Mouse (Mus musculus) hindbrain, embryonic 12.5 days (tissue): ENCODE results near the gene Ager. TPM values are rescaled to one million over a fixed set of nuclear protein-coding genes. Genes with fewer than 3 reads are reported as not detected.

Experiments
- ATAC-seq: fragments of 200-750 bp; cut with Nextera tagmentation; 2 replicates; pipeline ENCODE4 v1.8.0; 2017; ENCODE audit warnings: moderate TSS enrichment; ENCODE audit not compliant: low FRiP score
- H3K27ac ChIP-seq: fragments of 300-500 bp; sonication (generic); 2 replicates; pipeline ENCODE4 v1.5.1; 2016; ENCODE audit warnings: mild to moderate bottlenecking
- H3K27me3 ChIP-seq: fragments of 300-500 bp; sonication (generic); 2 replicates; pipeline ENCODE4 v1.6.1; 2016; ENCODE audit warnings: mild to moderate bottlenecking
- H3K36me3 ChIP-seq: fragments of 300-500 bp; sonication (generic); 2 replicates; pipeline ENCODE4 v1.6.1; 2016; ENCODE audit warnings: mild to moderate bottlenecking
- H3K4me1 ChIP-seq: fragments of 300-500 bp; sonication (generic); 2 replicates; pipeline ENCODE4 v1.6.1; 2016
- H3K4me2 ChIP-seq: fragments of 300-500 bp; sonication (generic); replicated peaks from 2 replicates; pipeline ENCODE4 v1.6.1; 2016; ENCODE audit warnings: mild to moderate bottlenecking
- H3K4me3 ChIP-seq: fragments of 300-500 bp; sonication (generic); 2 replicates; pipeline ENCODE4 v1.5.1; 2016; ENCODE audit warnings: mild to moderate bottlenecking
- H3K9ac ChIP-seq: fragments of 300-500 bp; sonication (generic); 2 replicates; pipeline ENCODE4 v1.6.1; 2016; ENCODE audit warnings: mild to moderate bottlenecking, moderate library complexity
- H3K9me3 ChIP-seq: fragments of 300-500 bp; sonication (generic); replicated peaks from 2 replicates; pipeline ENCODE4 v1.6.1; 2016; ENCODE audit warnings: mild to moderate bottlenecking
- WGBS: fragments of 180-500 bp; shearing (Covaris S2); methylation state at CpG from one replicate; pipeline ENCODE4 v1.1.7; 2016; 5-methylcytosine and 5-hydroxymethylcytosine counted together
- polyA plus RNA-seq: library from polyadenylated mRNA; unstranded; fragments of >200 nt; fragmentation: Nextera tagmentation; extraction: Ambion mirVana; gene quantifications from 2 replicates; pipeline ENCODE4 v1.2.1, GENCODE M21; 2016

Ager gene
- polyA plus RNA-seq, 1 experiment from 2014 or later, result 2.9 TPM

DNA sequence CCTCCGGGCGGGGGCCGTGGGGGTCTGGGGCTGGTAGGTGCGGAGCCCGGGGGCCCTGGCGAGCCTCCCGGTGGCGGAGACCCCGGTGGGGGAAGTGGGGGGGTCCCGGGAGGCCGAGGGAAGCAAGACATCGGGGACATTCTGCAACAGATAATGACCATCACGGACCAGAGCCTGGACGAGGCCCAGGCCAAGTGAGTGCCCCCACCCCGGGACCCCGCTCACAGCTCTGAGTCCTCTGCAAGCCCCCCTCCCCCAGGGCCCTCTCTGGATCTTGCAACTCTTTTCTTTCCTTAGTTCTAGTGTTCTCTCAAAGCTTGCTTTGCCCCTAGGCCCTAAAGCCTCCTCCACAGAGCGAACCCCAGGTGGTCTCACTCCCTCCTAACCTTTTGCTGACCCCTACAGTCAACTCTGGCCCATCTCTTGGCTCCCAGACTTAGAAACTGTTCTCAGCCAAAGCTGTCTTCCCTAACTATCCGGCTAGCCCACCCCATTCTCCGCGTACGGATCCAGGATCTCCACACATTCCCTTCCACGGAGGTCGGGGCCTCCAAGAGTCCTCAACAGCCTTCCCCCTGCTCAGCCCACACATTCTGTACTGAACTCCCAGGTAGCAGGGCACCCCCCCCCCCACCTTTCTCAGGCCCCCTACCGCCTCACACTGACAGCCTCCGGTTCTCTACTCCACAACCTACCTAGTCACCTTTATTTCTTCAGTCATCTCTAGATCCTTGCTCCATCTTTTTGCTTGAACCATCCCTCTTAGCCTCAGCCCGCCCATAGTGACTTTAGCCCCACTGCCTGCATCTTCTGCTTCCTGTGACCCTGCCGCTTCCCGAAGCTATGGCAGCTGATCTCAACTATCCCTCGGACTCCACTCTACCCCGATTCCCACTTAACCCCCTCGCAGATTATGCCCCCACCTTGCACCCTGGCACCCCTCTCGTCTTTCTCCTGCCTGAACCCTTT, 4.8 kb upstream of the Ager start:
- Histone ChIP-seq H3K4me2 (peak overlapping the region; percentile 90), H3K36me3 (peaks cover 26% of the 10 kb centered on the region), H3K27me3 (no peaks in the 10 kb centered on the region), H3K4me3 (peak overlapping the region; percentile 79), H3K9ac (peak overlapping the region; percentile 98), H3K4me1 (peaks cover 67% of the 10 kb centered on the region), H3K9me3 (no peaks in the 10 kb centered on the region), H3K27ac (peak overlapping the region; percentile 99)
- peak; percentile 12; the same call in 1 of the 2 replicates for ATAC-seq
- WGBS, result 2% methylated on average over 30 of the region's 32 CpGs

DNA sequence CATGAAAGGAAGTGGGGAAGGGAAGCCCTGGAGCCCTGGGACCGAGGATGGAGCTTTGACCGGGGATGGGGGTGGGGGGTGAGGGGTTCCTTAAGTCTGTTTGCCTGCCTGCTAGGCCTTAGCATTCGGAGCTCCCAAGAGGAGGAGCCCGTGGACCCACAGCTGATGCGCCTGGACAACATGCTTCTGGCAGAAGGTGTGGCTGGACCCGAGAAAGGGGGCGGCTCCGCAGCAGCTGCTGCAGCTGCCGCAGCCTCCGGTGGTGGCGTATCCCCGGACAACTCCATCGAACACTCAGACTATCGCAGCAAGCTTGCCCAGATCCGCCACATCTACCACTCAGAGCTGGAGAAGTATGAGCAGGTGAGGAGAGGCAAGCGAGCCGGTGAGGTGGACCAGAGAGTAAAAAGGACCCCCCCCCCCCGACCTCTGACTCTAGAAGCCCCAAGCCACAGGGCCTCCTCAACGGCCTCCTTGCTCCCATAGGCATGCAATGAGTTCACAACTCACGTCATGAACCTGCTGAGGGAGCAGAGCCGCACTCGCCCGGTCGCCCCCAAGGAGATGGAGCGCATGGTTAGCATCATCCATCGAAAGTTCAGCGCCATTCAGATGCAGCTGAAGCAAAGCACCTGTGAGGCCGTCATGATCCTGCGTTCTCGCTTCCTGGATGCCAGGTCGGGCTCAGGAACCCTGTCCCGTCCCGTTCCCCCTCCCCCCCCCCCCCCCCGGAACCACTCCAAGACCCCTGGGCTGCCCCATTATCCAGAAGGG, 3.7 kb upstream of the Ager start:
- WGBS, result 47% methylated on average over 34 of the region's 34 CpGs
- Histone ChIP-seq H3K36me3 (peaks cover 26% of the 10 kb centered on the region), H3K9ac (peak overlapping the region; percentile 98), H3K4me2 (peak overlapping the region; percentile 90), H3K4me3 (peak overlapping the region; percentile 79), H3K27me3 (no peaks in the 10 kb centered on the region), H3K4me1 (peaks cover 65% of the 10 kb centered on the region), H3K27ac (peak overlapping the region; percentile 99), H3K9me3 (no peaks in the 10 kb centered on the region)
- ATAC-seq, result no peak

DNA sequence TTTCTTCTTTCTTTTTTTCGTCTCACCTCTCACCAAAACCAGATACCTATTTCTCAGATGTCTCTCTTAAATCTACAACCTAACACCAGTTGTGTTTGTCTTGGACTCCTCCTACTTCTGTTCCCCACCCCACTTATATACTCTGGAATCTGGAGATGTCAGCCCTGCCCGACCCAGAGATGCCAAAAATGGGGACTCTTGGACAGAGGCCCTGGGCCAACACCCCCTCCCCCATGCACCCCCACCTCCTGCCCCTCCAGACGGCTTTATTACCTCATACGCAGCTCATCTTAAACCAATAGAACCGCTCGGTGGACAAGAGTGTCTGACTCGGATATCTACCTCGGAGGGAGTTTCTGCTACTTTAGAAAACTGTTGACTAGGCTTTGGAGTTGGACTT, 1.6 kb upstream of the Ager start:
- H3K9me3 ChIP-seq, result no peaks in the 10 kb centered on the region
- H3K36me3 ChIP-seq, result peaks cover 38% of the 10 kb centered on the region
- H3K4me3 ChIP-seq, result no peak overlapping the region
- H3K9ac ChIP-seq, result no peak overlapping the region
- H3K4me1 ChIP-seq, result peaks cover 44% of the 10 kb centered on the region
- no peak overlapping the region for H3K27ac ChIP-seq
- no peak overlapping the region for H3K4me2 ChIP-seq
- H3K27me3 ChIP-seq, result no peaks in the 10 kb centered on the region
- no peak for ATAC-seq
- WGBS, result 81% methylated on average over 8 of the region's 8 CpGs

DNA sequence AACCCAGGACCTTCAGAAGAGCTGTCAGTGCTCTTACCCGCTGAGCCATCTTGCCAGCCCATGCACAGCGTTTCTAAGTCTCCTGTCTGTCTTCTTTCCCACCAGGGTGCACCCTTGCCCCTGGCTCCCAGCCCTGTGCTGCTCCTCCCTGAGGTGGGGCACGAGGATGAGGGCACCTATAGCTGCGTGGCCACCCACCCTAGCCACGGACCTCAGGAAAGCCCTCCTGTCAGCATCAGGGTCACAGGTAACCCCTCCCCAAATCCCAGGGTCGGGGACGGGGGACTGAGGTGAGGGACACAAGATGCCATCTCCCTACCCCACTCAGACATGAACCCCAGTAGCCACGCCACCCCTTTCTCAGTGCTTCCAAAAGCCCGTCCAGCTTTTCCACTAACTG, 2.2 kb downstream of the Ager start:
- 77% methylated on average over 9 of the region's 9 CpGs for WGBS
- H3K27me3 ChIP-seq, result no peaks in the 10 kb centered on the region
- H3K9me3 ChIP-seq, result no peaks in the 10 kb centered on the region
- no peak overlapping the region for H3K4me2 ChIP-seq
- H3K4me1 ChIP-seq, result peaks cover 34% of the 10 kb centered on the region
- ATAC-seq, result no peak
- H3K36me3 ChIP-seq, result peaks cover 34% of the 10 kb centered on the region
- no peak overlapping the region for H3K9ac ChIP-seq
- H3K27ac ChIP-seq, result no peak overlapping the region
- no peak overlapping the region for H3K4me3 ChIP-seq

DNA sequence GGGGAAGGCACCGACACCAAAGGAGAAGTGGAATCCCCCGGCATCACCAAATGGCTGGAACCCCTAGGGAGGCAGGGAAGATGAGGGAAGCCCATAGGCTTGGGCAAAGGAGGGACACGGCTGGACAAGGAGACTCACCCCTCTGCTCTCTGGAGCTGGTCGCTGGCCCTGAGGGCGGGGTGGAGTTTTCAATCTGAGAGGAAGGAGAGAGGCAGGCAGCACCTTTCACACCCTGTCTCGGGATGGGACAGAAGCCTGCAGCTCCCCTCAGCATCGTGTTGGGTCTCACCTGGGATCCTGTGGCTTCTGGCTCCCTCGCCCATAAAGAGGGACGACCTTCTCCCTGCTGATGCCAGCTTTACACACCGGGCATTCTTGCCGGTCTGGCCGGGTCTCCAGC, 4.1 kb downstream of the Ager start:
- ATAC-seq, result no peak
- Histone ChIP-seq H3K36me3 (peaks cover 18% of the 10 kb centered on the region), H3K9me3 (no peaks in the 10 kb centered on the region), H3K4me3 (peak overlapping the region; percentile 96; the same call in 1 of the 2 replicates), H3K9ac (no peak overlapping the region), H3K4me2 (peak overlapping the region; percentile 92), H3K4me1 (peaks cover 35% of the 10 kb centered on the region), H3K27ac (no peak overlapping the region), H3K27me3 (no peaks in the 10 kb centered on the region)
- WGBS, result 88% methylated on average over 12 of the region's 12 CpGs

DNA sequence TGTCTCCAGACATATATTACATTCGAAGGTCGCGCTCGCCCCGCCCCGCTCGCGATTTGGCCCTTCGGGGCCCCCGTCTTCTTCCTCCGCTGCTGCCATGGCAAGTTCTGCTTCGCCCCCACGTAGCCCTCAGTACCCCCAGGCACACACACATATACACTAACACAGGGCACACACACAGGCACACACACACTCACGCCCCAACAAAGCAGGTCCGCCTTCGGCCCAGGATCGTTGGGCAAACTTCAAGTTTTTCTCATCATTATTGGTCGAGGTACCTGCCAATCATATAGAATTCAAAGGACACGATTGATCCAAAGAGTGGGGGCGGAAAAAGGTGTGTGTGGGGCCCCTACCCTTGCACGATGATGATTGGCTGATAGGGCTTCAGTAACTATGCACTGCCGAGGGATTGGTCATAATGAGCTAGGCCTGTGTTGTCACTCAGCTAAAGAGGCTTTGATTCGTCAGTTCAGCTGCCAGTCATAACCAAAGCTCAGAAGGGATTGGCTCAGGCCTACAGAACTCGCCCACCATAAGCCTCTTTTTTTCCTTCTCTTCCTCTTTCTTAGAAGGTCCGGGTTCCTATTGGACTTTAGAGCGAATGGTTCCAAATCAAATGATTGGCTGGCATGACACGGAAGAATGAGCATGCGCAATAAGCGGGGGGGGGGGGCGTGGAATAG, 5.9 kb downstream of the Ager start, which contains the start of gene Rnf5:
Gene Rnf5 (minus strand): TSS at position 316 of the 686 bp plus-strand sequence.
- Histone ChIP-seq H3K4me2 (peak within 1 kb of the TSS; percentile 98), H3K36me3 (peaks cover 18% of the 10 kb centered on the region), H3K9ac (peak within 1 kb of the TSS; percentile 100), H3K9me3 (no peaks in the 10 kb centered on the region), H3K27ac (peak within 1 kb of the TSS; percentile 94), H3K27me3 (no peaks in the 10 kb centered on the region), H3K4me3 (peak within 1 kb of the TSS; percentile 96), H3K4me1 (peaks cover 42% of the 10 kb centered on the region)
- ATAC-seq, result peak; percentile 95
- WGBS, result under 1% methylated on average over 30 of the region's 30 CpGs

DNA sequence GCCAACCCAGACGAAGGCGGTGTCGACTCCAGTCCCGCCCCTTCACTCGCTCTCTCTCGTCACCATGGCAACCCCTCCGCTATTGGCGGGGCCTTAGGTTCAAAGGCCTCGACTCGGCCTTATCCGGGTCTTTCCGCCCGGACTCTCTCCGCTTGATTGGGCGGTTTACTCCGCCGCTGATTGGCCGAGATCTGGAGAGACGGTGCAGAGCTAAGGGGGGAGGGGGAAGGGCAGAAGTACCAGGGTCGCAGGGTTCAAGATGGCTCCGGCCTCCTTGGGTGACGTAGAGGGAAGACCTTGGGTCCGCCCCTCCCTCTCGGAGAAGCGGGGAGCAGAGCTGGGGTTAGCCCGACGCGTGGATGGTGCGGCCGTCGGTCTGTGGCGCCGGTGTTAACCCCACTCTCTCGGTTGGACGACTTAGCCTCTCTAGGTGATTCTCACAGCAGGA, 6.4 kb downstream of the Ager start, which contains the start of gene Agpat1:
Gene Agpat1 (plus strand): TSS at position 202 of the 448 bp plus-strand sequence.
- Histone ChIP-seq H3K27ac (peak within 1 kb of the TSS; percentile 94), H3K4me3 (peak within 1 kb of the TSS; percentile 96), H3K4me2 (peak within 1 kb of the TSS; percentile 98), H3K4me1 (peaks cover 47% of the 10 kb centered on the region), H3K27me3 (no peaks in the 10 kb centered on the region), H3K36me3 (peaks cover 18% of the 10 kb centered on the region), H3K9me3 (no peaks in the 10 kb centered on the region), H3K9ac (peak within 1 kb of the TSS; percentile 100)
- WGBS, result 0% methylated on average over 35 of the region's 35 CpGs
- peak; percentile 89 for ATAC-seq

DNA sequence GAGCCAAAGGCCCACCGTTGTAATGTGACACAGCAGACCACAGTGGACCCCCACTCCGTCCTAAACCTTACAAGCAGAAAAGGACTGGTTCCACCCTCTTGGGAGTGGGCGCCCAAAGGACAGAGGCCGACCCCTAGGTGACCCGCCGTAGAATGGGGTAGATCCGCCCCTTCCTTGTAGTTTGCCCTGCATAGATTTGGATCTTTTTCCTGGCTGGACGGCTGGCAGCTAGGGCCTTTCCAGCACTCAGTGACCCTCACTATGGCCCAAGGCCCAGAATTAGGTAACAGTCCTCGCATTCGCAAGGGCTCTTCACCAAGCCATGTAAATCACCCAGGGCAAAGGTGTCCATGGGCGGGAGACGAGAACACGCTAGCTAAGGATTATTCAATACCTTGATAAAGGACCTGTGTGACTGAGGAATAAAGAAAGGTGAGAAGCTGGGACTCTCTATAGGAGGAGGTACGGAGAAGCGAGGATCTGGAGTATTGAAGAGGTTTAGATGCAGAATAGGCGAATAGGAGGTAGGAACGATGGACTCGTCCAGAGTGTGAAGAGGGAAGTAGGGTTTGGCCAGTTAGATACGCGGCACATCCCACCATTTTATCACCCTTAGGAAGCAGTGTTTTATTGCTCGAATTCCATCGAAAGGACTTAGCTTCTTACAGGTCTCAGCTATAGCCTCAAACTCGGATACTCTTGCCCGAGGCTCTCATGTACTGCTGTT, 7.0 kb downstream of the Ager start:
- H3K27ac ChIP-seq, result peak overlapping the region; percentile 94
- peaks cover 18% of the 10 kb centered on the region for H3K36me3 ChIP-seq
- no peaks in the 10 kb centered on the region for H3K27me3 ChIP-seq
- peaks cover 47% of the 10 kb centered on the region for H3K4me1 ChIP-seq
- no peaks in the 10 kb centered on the region for H3K9me3 ChIP-seq
- WGBS, result 20% methylated on average over 24 of the region's 24 CpGs
- no peak for ATAC-seq
- peak overlapping the region; percentile 96 for H3K4me3 ChIP-seq
- H3K9ac ChIP-seq, result peak overlapping the region; percentile 100
- H3K4me2 ChIP-seq, result peak overlapping the region; percentile 98

DNA sequence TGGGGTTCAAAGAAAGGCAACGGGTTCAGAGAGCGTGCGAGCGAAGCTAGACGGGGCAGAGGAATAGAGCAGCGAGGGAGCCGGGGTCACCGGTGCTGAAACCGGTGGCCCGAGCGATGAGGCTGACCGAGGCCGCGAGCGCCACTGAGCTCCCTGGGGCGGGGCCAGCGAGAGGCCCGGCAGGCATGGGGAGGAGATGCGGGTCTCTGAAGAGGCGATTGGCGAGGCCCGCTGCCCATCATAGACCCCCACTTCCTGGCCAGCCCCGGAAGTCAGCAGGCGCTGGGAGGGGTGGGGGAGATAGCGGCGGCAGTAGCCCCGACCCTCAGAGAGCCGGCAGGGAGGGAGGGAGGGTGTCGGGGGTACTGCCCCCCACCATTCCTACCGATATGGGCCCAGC, 7.9 kb downstream of the Ager start:
- peak overlapping the region; percentile 94 for H3K27ac ChIP-seq
- ATAC-seq, result peak; percentile 42
- H3K36me3 ChIP-seq, result peaks cover 12% of the 10 kb centered on the region
- peak overlapping the region; percentile 100 for H3K9ac ChIP-seq
- no peaks in the 10 kb centered on the region for H3K9me3 ChIP-seq
- H3K27me3 ChIP-seq, result no peaks in the 10 kb centered on the region
- H3K4me3 ChIP-seq, result peak overlapping the region; percentile 96
- 0% methylated on average over 24 of the region's 30 CpGs for WGBS
- H3K4me2 ChIP-seq, result peak overlapping the region; percentile 98
- peaks cover 47% of the 10 kb centered on the region for H3K4me1 ChIP-seq

DNA sequence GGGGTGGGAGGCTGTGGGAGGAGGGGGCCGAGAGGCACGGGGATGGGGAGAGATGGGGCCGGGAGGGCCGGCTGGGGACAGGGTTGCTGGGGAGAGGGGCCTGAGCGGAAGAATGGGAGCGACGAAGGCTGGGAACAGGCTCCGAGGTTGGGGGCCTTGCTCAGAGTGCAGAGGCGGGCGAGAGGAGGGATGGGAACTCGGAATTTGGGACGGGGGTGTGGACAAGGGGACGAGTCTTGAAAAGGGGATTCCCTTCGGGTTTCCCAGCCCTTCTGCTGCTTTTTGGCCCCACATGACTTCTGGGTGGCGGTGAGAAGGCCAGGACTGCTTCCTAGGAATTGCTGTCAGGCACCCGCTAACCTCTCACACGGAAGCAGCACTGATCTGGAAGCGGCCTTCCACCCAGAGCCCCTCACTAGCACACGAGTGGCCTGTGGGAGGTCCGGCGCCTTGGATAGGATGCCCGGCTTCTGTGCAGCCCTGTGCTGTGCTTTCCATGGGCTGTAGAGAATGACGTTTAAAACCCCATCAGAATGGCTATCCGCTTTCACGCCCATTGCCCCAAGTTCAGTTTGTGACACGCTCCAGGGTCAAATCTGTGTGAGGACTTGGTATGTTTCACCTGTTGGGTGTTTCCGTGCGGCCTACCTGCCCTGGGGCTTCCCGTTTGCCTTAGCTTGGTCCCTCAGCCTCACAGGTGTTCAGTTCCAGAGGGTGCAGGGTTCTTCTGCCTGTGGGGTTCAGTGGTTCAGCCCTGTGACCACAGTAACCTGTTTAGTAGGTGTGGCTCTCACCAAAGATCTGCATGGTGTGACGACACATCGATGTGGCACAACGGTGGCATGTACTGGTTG, 8.8 kb downstream of the Ager start:
- Histone ChIP-seq H3K4me2 (peak overlapping the region; percentile 98), H3K27ac (peak overlapping the region; percentile 94), H3K9ac (peak overlapping the region; percentile 100), H3K9me3 (no peaks in the 10 kb centered on the region), H3K36me3 (peaks cover 17% of the 10 kb centered on the region), H3K27me3 (no peaks in the 10 kb centered on the region), H3K4me1 (peaks cover 47% of the 10 kb centered on the region), H3K4me3 (peak overlapping the region; percentile 96)
- no peak for ATAC-seq
- WGBS, result 18% methylated on average over 32 of the region's 32 CpGs
